Mouse (Mus musculus) cerebellum, adult 2 months (tissue): ENCODE results near the gene Inpp4a. TPM values are rescaled to one million over a fixed set of nuclear protein-coding genes. Genes with fewer than 3 reads are reported as not detected.

Source experiments
- DNase-seq, 2 experiments: peaks; one replicate each; pipeline ENCODE4 v3.0.0; 2021
- H3K27ac ChIP-seq: fragments of 200-500 bp; 2 replicates; pipeline ENCODE4 v1.5.1; 2012; ENCODE audit warnings: low read length, control low read depth, inconsistent platforms; ENCODE audit not compliant: insufficient read depth
- H3K27me3 ChIP-seq: fragments of 200-500 bp; 2 replicates; pipeline ENCODE4 v1.6.1; 2012; ENCODE audit warnings: inconsistent platforms, mild to moderate bottlenecking, low read length, moderate library complexity; ENCODE audit not compliant: control insufficient read depth, insufficient read depth
- H3K4me1 ChIP-seq: fragments of 200-500 bp; 2 replicates; pipeline ENCODE4 v1.6.1; 2011; ENCODE audit warnings: low read length; ENCODE audit not compliant: control insufficient read depth, insufficient read depth
- H3K4me3 ChIP-seq: fragments of 200-500 bp; replicated peaks from 2 replicates; pipeline ENCODE3; 2011; ENCODE audit warnings: mild to moderate bottlenecking, low read depth, low read length, control low read depth; ENCODE audit not compliant: insufficient read depth
- CTCF ChIP-seq: fragments of 200-500 bp; IDR thresholded peaks from 2 replicates; pipeline ENCODE4 v1.5.1; 2011; ENCODE audit warnings: low read depth, mild to moderate bottlenecking, control low read depth, low read length, moderate library complexity, borderline replicate concordance; ENCODE audit not compliant: insufficient read depth
- POLR2A ChIP-seq: fragments of 200-500 bp; IDR thresholded peaks from 2 replicates; pipeline ENCODE4 v1.6.1; 2011; ENCODE audit warnings: low read length, control low read depth, borderline replicate concordance; ENCODE audit not compliant: insufficient read depth
- WGBS: fragments of 180-500 bp; shearing (Covaris S2); methylation state at CpG from one replicate; pipeline ENCODE4 v1.1.7; 2018; 5-methylcytosine and 5-hydroxymethylcytosine counted together
- polyA plus RNA-seq: library from polyadenylated mRNA; depleted of rRNA; stranded (reverse); fragments of >200 nt; gene quantifications from 2 replicates; pipeline ENCODE4 v1.2.3, GENCODE M21; 2012

Inpp4a gene
- polyA plus RNA-seq, 1 experiment: 94.2 TPM

- DNase-seq: no peak
- no peak overlapping the region for H3K4me3 ChIP-seq
- 55% methylated on average over 8 of the region's 8 CpGs for WGBS
- H3K4me1 ChIP-seq: peaks cover 48% of the 10 kb centered on the region
- TF ChIP-seq POLR2A (no peak), CTCF (no peak)
- no peaks in the 10 kb centered on the region for H3K27me3 ChIP-seq
- H3K27ac ChIP-seq: no peak overlapping the region
These were observed 39.5 kb downstream of the Inpp4a start for GRCm38 (mm10) chr1:37339144-37339543.

- Histone ChIP-seq H3K27ac (peak overlapping the region; percentile 80), H3K27me3 (no peaks in the 10 kb centered on the region), H3K4me1 (peaks cover 48% of the 10 kb centered on the region), H3K4me3 (no peak overlapping the region)
- no peak for TF ChIP-seq POLR2A
- no peak for TF ChIP-seq CTCF
- WGBS: 55% methylated on average over 5 of the region's 5 CpGs
- no peak for DNase-seq
These were observed 41.7 kb downstream of the Inpp4a start for GRCm38 (mm10) chr1:37341347-37341746.

- H3K27me3 ChIP-seq: no peaks in the 10 kb centered on the region
- DNase-seq: peak; percentile 67 to 80
- WGBS: 12% methylated on average over 4 of the region's 4 CpGs
- H3K27ac ChIP-seq: peak overlapping the region; percentile 80
- peaks cover 48% of the 10 kb centered on the region for H3K4me1 ChIP-seq
- TF ChIP-seq POLR2A: no peak
- no peak for TF ChIP-seq CTCF
- H3K4me3 ChIP-seq: no peak overlapping the region
These were observed 42.2 kb downstream of the Inpp4a start for GRCm38 (mm10) chr1:37341914-37342313.

- TF ChIP-seq POLR2A (no peak), CTCF (no peak)
- Histone ChIP-seq H3K27ac (peak overlapping the region; percentile 25), H3K27me3 (no peaks in the 10 kb centered on the region), H3K4me1 (peaks cover 46% of the 10 kb centered on the region), H3K4me3 (no peak overlapping the region)
- WGBS: 17% methylated on average over 8 of the region's 8 CpGs
- DNase-seq: peak in 1 of 2 experiments; percentile 45
These were observed 42.9 kb downstream of the Inpp4a start for GRCm38 (mm10) chr1:37342524-37342923.

- TF ChIP-seq POLR2A (no peak), CTCF (no peak)
- Histone ChIP-seq H3K27me3 (no peaks in the 10 kb centered on the region), H3K4me3 (no peak overlapping the region), H3K27ac (no peak overlapping the region), H3K4me1 (peaks cover 47% of the 10 kb centered on the region)
- 89% methylated on average over 3 of the region's 3 CpGs for WGBS
- no peak for DNase-seq
These were observed 43.6 kb downstream of the Inpp4a start for GRCm38 (mm10) chr1:37343265-37343664.

GRCm38 (mm10) chr1:37344223-37344916 is 44.7 kb downstream of the Inpp4a start:
- Histone ChIP-seq H3K27ac (no peak overlapping the region), H3K4me3 (no peak overlapping the region), H3K4me1 (peaks cover 56% of the 10 kb centered on the region), H3K27me3 (no peaks in the 10 kb centered on the region)
- WGBS: 81% methylated on average over 6 of the region's 6 CpGs
- DNase-seq: no peak
- no peak for TF ChIP-seq CTCF
- no peak for TF ChIP-seq POLR2A

- Histone ChIP-seq H3K4me3 (no peak overlapping the region), H3K27me3 (no peaks in the 10 kb centered on the region), H3K4me1 (peaks cover 66% of the 10 kb centered on the region), H3K27ac (peak overlapping the region; percentile 78)
- WGBS: 3% methylated on average over 9 of the region's 9 CpGs
- no peak for TF ChIP-seq CTCF
- TF ChIP-seq POLR2A: no peak
- peak; percentile 76 to 93 for DNase-seq
These were observed 47.9 kb downstream of the Inpp4a start for GRCm38 (mm10) chr1:37347361-37348080.
